Mouse (Mus musculus) heart, embryonic 14.5 days (tissue): ENCODE measurements around the gene Vegfc. TPM values are rescaled to one million over a fixed set of nuclear protein-coding genes. Genes with fewer than 3 reads are reported as not detected.

Source experiments
- ATAC-seq: fragments of 200-750 bp; cut with Nextera tagmentation; 2 replicates; pipeline ENCODE4 v1.8.0; 2017; ENCODE audit warnings: low read depth, moderate TSS enrichment; ENCODE audit not compliant: insufficient number of reproducible peaks, insufficient read depth, low FRiP score
- H3K27ac ChIP-seq, 2 experiments: fragments of 200-500 bp in 1 of 2; fragments of 300-500 bp in 1 of 2; sonication (generic) in 1 of 2; replicated peaks in 1 of 2; 2 replicates each; pipeline ENCODE4 v1.5.1; 2012 to 2014; ENCODE audit warnings: low read depth in 2 of 2, low read length in 2 of 2, control low read depth in 1 of 2, mild to moderate bottlenecking in 1 of 2, mixed read lengths in 1 of 2; ENCODE audit not compliant: control insufficient read depth in 1 of 2, insufficient read depth in 1 of 2
- H3K27me3 ChIP-seq: fragments of 300-500 bp; sonication (generic); 2 replicates; pipeline ENCODE4 v1.6.1; 2014; ENCODE audit warnings: mild to moderate bottlenecking, low read length, control low read depth; ENCODE audit not compliant: control insufficient read depth, insufficient read depth
- H3K36me3 ChIP-seq: fragments of 300-500 bp; sonication (generic); 2 replicates; pipeline ENCODE4 v1.6.1; 2014; ENCODE audit warnings: mild to moderate bottlenecking, control low read depth, low read length, mixed read lengths; ENCODE audit not compliant: control insufficient read depth, insufficient read depth
- H3K4me1 ChIP-seq, 2 experiments: fragments of 200-500 bp in 1 of 2; fragments of 300-500 bp in 1 of 2; sonication (generic) in 1 of 2; 2 replicates each; pipeline ENCODE4 v1.6.1; 2012 to 2014; ENCODE audit warnings: low read length in 2 of 2, control low read depth in 1 of 2, mixed read lengths in 1 of 2; ENCODE audit not compliant: control insufficient read depth in 2 of 2, insufficient read depth in 2 of 2
- H3K4me2 ChIP-seq: fragments of 300-500 bp; sonication (generic); 2 replicates; pipeline ENCODE4 v1.6.1; 2014; ENCODE audit warnings: mild to moderate bottlenecking, low read length
- H3K4me3 ChIP-seq, 2 experiments: fragments of 200-500 bp in 1 of 2; fragments of 300-500 bp in 1 of 2; sonication (generic) in 1 of 2; 2 replicates each; pipeline ENCODE4 v1.5.1; 2012 to 2014; ENCODE audit warnings: low read length in 2 of 2, mild to moderate bottlenecking in 2 of 2, control low read depth in 1 of 2, low read depth in 1 of 2, moderate library complexity in 1 of 2; ENCODE audit not compliant: control insufficient read depth in 1 of 2, insufficient read depth in 1 of 2
- H3K9ac ChIP-seq: fragments of 300-500 bp; sonication (generic); 2 replicates; pipeline ENCODE4 v1.6.1; 2014; ENCODE audit warnings: mild to moderate bottlenecking, low read length
- H3K9me3 ChIP-seq: fragments of 300-500 bp; sonication (generic); 2 replicates; pipeline ENCODE4 v1.6.1; 2016; ENCODE audit warnings: low read length, control low read depth; ENCODE audit not compliant: control insufficient read depth
- WGBS: fragments of 180-500 bp; shearing (Covaris S2); extraction: QIAGEN DNeasy Blood & Tissue Kit; methylation state at CpG from one replicate; pipeline ENCODE4 v1.1.7; 2014; 5-methylcytosine and 5-hydroxymethylcytosine counted together
- polyA plus RNA-seq: library from polyadenylated mRNA; unstranded; fragments of >200 nt; fragmentation: Nextera tagmentation; extraction: Ambion mirVana; gene quantifications from 2 replicates; pipeline ENCODE4 v1.2.1, GENCODE M21; 2014

Gene Vegfc
- polyA plus RNA-seq: 20.2 and 20.4 TPM in 2 replicates

DNA sequence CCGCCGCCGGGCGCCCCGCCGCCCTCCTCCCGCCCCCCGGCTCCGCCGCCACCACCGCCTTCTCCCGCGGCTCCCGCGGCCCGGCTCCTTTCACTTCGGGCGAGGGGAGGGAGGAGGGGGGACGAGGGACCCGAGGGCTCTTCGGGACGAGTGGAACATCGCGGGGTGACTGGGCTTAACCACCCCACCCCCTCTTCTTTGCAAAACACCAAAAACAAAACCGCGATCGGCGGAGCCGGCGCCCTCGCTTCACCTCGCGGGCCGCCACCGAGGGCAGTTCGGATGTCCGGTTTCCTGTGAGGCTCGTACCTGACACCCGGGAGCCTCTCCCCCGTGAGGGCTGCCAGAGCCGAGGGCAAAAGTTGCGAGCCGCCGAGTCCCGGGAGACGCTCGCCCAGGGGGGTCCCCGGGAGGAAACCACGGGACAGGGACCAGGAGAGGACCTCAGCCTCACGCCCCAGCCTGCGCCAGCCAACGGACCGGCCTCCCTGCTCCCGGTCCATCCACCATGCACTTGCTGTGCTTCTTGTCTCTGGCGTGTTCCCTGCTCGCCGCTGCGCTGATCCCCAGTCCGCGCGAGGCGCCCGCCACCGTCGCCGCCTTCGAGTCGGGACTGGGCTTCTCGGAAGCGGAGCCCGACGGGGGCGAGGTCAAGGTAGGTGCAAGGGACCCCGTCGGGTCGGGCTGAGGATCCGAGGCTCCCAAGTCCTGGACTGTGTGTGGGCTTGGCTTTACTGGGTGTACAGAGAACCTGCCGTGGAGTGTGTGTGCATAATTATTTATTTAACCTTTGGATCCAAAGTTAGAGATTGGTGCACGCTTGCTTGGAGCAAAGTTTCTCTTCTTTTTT lies at the start of gene Vegfc:
Gene Vegfc, plus strand, starts transcription at position 336 of the 850 bp plus-strand sequence.
- Histone ChIP-seq H3K4me2 (peak within 1 kb of the TSS; percentile 70), H3K36me3 (no peaks in the 10 kb centered on the region), H3K9ac (peak within 1 kb of the TSS; percentile 94), H3K4me1 (peaks cover 0 to 10% of the 10 kb centered on the region in 2 experiments; a peak in 1 of 4 replicates), H3K4me3 (peak within 1 kb of the TSS; percentile 89 to 91), H3K27ac (peak within 1 kb of the TSS; percentile 87 to 92), H3K27me3 (no peaks in the 10 kb centered on the region), H3K9me3 (no peaks in the 10 kb centered on the region)
- under 1% methylated on average over 72 of the region's 79 CpGs for WGBS
- peak; percentile 66 for ATAC-seq

DNA sequence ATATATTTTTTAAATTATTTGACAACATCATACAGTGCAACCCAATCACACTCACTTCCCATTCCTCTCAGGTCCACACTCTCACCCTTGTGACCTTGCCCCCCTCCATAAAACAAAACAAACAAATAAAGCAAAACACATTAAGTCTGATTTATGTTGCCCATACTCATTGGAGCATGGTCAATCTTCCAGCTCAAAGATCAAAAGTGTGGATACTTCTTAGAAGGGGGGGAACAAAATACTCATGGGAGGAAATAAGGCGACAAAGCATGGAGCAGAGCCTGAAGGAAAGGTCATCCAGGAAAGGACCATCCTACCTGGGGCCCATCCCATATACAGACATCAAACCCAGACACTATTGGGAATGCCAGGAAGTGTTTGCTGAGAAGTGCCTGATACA lies 42.8 kb upstream of the Vegfc start:
- Histone ChIP-seq H3K27me3 (no peaks in the 10 kb centered on the region), H3K9me3 (no peaks in the 10 kb centered on the region), H3K4me3 (no peak overlapping the region), H3K4me1 (no peaks in the 10 kb centered on the region), H3K27ac (no peak overlapping the region), H3K4me2 (no peak overlapping the region), H3K9ac (no peak overlapping the region), H3K36me3 (no peaks in the 10 kb centered on the region)
- ATAC-seq: no peak
- WGBS: 87% methylated on average over 1 of the region's 1 CpGs

DNA sequence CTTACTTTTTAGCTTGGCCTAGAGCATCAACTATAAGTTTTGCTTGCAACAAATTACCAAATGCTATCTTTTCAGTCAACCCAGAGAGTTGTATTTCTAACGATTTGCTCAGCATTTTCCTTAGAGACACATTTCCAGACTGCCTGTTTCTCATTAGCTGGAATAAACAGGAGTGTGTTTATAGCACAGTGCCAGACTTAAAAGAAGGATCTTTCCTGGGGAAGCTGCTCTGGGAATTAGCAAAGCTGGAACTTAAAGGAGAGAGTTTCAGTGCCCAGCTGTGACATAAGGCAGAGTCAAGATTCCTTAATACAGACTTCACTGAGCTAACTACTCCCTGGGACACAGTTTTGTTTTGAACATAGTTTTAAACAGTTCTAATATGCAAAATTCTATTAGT lies 34.8 kb upstream of the Vegfc start:
- Histone ChIP-seq H3K27ac (no peak overlapping the region), H3K9me3 (no peaks in the 10 kb centered on the region), H3K4me2 (no peak overlapping the region), H3K4me1 (no peaks in the 10 kb centered on the region), H3K27me3 (no peaks in the 10 kb centered on the region), H3K9ac (no peak overlapping the region), H3K36me3 (no peaks in the 10 kb centered on the region), H3K4me3 (no peak overlapping the region)
- no peak for ATAC-seq
- WGBS: 31% methylated on average over 1 of the region's 1 CpGs

DNA sequence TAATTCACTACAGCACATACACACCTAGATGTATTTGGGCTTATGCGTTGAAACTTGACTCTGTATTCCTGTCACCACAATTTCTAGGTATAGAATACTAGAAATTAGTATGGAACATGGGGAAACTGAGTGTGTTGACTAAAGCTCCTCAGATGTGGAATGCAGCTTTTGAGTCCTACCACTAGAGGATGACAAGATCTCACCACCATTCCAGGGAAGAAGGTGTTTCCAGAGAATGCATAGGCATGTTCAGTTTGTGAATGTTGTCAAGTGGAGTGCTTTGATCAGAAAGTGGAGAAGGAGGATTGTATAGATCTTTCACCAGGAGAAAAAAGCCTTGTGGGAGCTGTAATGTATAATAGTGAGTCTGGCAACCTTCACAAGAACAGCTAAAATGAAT lies 33.9 kb upstream of the Vegfc start:
- Histone ChIP-seq H3K9ac (no peak overlapping the region), H3K4me1 (no peaks in the 10 kb centered on the region), H3K27ac (no peak overlapping the region), H3K9me3 (no peaks in the 10 kb centered on the region), H3K4me3 (no peak overlapping the region), H3K27me3 (no peaks in the 10 kb centered on the region), H3K36me3 (no peaks in the 10 kb centered on the region), H3K4me2 (no peak overlapping the region)
- 91% methylated on average over 1 of the region's 1 CpGs for WGBS
- no peak for ATAC-seq

DNA sequence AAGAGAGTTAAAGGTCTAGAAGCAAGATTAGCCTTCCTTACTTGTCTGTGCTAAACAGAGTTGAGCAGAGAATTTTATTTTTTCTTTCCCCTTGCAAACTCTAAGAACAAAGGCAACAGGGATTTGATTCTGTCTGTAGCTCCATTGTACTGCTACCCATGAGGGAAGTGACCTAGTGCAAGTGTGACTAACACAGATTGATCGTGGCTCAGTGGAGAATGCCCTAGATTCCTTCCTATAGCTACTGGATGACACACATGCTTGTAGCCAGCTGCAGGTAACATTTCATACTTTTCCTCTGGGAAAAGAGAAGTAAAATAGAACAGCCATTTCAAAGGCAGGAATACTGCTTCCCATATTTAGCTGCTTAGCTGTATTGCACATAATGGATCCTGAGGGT lies 24.2 kb upstream of the Vegfc start:
- 32% methylated on average over 1 of the region's 1 CpGs for WGBS
- no peak overlapping the region for H3K4me2 ChIP-seq
- H3K9me3 ChIP-seq: no peaks in the 10 kb centered on the region
- no peaks in the 10 kb centered on the region for H3K27me3 ChIP-seq
- H3K9ac ChIP-seq: no peak overlapping the region
- H3K4me1 ChIP-seq: no peaks in the 10 kb centered on the region
- H3K27ac ChIP-seq: no peak overlapping the region
- no peaks in the 10 kb centered on the region for H3K36me3 ChIP-seq
- no peak for ATAC-seq
- no peak overlapping the region for H3K4me3 ChIP-seq

DNA sequence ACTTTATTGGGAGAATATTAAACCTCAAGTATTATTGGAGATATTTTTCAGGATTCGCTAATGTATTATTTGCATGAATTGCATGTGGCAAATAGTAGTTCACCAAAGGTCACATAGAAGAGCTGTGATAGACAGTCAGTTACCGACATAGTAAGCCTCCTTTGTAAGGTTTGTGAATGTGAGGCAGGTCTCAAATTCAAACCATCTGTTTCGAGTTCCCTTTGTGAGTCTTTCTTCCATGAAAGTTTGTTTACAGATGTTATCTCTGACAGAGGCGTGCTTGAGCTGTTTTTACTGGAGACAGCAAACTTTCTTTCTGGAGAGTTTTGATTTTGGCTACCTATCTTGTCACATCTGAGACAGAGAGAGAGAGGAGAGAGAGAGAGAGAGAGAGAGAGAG lies 11.9 kb upstream of the Vegfc start:
- Histone ChIP-seq H3K27ac (no peak overlapping the region), H3K27me3 (no peaks in the 10 kb centered on the region), H3K4me2 (no peak overlapping the region), H3K9me3 (no peaks in the 10 kb centered on the region), H3K4me3 (no peak overlapping the region), H3K4me1 (no peaks in the 10 kb centered on the region), H3K9ac (no peak overlapping the region), H3K36me3 (no peaks in the 10 kb centered on the region)
- WGBS: 41% methylated on average over 4 of the region's 4 CpGs
- ATAC-seq: no peak

DNA sequence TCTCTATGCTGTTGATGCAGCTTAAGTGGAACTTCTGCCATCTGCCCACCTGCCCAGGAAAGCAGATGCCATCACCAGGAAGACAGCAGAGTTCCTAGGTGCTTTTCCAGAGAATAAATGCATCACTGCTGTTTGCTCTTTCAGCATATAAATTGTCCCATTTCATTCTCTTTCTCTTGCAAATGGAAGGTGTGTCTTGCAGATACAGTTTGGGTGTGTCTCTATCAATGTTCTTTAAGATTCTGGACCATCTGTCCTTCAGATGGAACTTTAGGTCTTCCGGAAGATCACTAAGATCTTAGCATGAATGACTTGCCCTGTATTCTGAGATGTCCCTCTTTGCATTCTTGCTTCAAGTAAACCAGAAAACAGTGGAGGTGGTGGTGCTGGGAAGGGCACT lies 1.1 kb upstream of the Vegfc start:
- no peak overlapping the region for H3K27ac ChIP-seq
- H3K9ac ChIP-seq: peak overlapping the region; percentile 94; the same call in 1 of the 2 replicates
- no peaks in the 10 kb centered on the region for H3K36me3 ChIP-seq
- H3K4me1 ChIP-seq: peaks cover 0 to 10% of the 10 kb centered on the region in 2 experiments; a peak in 1 of 4 replicates
- H3K27me3 ChIP-seq: no peaks in the 10 kb centered on the region
- H3K9me3 ChIP-seq: no peaks in the 10 kb centered on the region
- ATAC-seq: no peak
- WGBS: 49% methylated on average over 1 of the region's 1 CpGs
- H3K4me3 ChIP-seq: peak overlapping the region in 1 of 2 experiments; percentile 91; a peak in 3 of 4 replicates
- peak overlapping the region; percentile 70 for H3K4me2 ChIP-seq
